9 mouse cellular contexts compared by ENCODE assay signal in genomic region chr14:121365390-121365789, GRCm38 (mm10). TPM values are rescaled to one million over a fixed set of nuclear protein-coding genes. Genes with fewer than 3 reads are reported as not detected.
DNase-seq lines count a peak whose midpoint lies in the region; ATAC-seq lines count a peak whose summit lies in the region.
"Had no signal": no experiment of that assay in that cellular context is flagged by ENCODE, and none has a peak within 500 bp of the region (broad histone marks: within the 10 kb centered on the region; RNA-seq: fewer than 3 reads in every experiment).

No protein-coding gene starts in this region.

- DNase-seq in lung, postnatal 36 days, result no peak
- peak; percentile 66 to 71 for DNase-seq in spleen, postnatal 36 days (ENCODE audit: low spot score in 2 of 2)
- no peak for DNase-seq in left cerebral cortex, adult 8-10 months (ENCODE audit: low spot score in 2 of 2)
- DNase-seq in adrenal gland, postnatal 10 days, result no peak
- DNase-seq: cerebellum, adult 9-10 months had no signal

- H3K27ac ChIP-seq in lung, embryonic 16.5 days (ENCODE audit: low read length), result no peak overlapping the region
- H3K27ac ChIP-seq in intestine, embryonic 15.5 days, result peak overlapping the region; percentile 34

- H3K27me3 ChIP-seq in lung, embryonic 16.5 days (ENCODE audit: control insufficient read depth, insufficient read depth, low read depth, low read length), result no peaks in the 10 kb centered on the region
- no peaks in the 10 kb centered on the region for H3K27me3 ChIP-seq in erythroblast, embryonic 14.5 days (ENCODE audit: control insufficient read depth)
- H3K27me3 ChIP-seq in intestine, embryonic 15.5 days (replicated peaks), result no peaks in the 10 kb centered on the region
- H3K27me3 ChIP-seq: Patski had no signal

- peak; percentile 15; the same call in 1 of the 2 replicates for ATAC-seq in lung, embryonic 16.5 days (ENCODE audit: low read depth)
- ATAC-seq in intestine, embryonic 15.5 days, result peak; percentile 6; the same call in 1 of the 2 replicates
- ATAC-seq: Patski had no signal

- WGBS in lung, embryonic 16.5 days, result 35% methylated on average over 7 of the region's 7 CpGs
- 52% methylated on average over 7 of the region's 7 CpGs for WGBS in intestine, embryonic 15.5 days

- H3K4me1 ChIP-seq in lung, embryonic 16.5 days (replicated peaks; ENCODE audit: control insufficient read depth, insufficient read depth, low read length), result peaks cover 68% of the 10 kb centered on the region
- H3K4me1 ChIP-seq in erythroblast, embryonic 14.5 days (ENCODE audit: control insufficient read depth), result peaks cover 100% of the 10 kb centered on the region
- H3K4me1 ChIP-seq in intestine, embryonic 15.5 days (replicated peaks), result peaks cover 67% of the 10 kb centered on the region

- 0 out of 2 replicates have a peak, but pooled peaks cover 2% of the 10 kb centered on the region for H3K36me3 ChIP-seq in lung, embryonic 16.5 days (ENCODE audit: control insufficient read depth, insufficient read depth, low read length)
- H3K36me3 ChIP-seq in erythroblast, embryonic 14.5 days (ENCODE audit: control insufficient read depth), result peaks cover 91% of the 10 kb centered on the region
- H3K36me3 ChIP-seq in intestine, embryonic 15.5 days, result no peaks in the 10 kb centered on the region

- no peak overlapping the region for H3K9ac ChIP-seq in lung, embryonic 16.5 days (ENCODE audit: low read length)
- H3K9ac ChIP-seq in intestine, embryonic 15.5 days, result no peak overlapping the region

- no peak overlapping the region for H3K4me2 ChIP-seq in lung, embryonic 16.5 days (ENCODE audit: low read depth, low read length)
- H3K4me2 ChIP-seq in intestine, embryonic 15.5 days (replicated peaks), result peak overlapping the region; percentile 43; the same call in 1 of the 2 replicates

- H3K4me3 ChIP-seq in lung, embryonic 16.5 days (ENCODE audit: low read length), result no peak overlapping the region
- peak overlapping the region; percentile 62 for H3K4me3 ChIP-seq in erythroblast, embryonic 14.5 days (replicated peaks)
- H3K4me3 ChIP-seq in intestine, embryonic 15.5 days (replicated peaks), result no peak overlapping the region

- no peaks in the 10 kb centered on the region for H3K9me3 ChIP-seq in lung, embryonic 16.5 days (ENCODE audit: control insufficient read depth, low read length)
- peaks cover 3% of the 10 kb centered on the region for H3K9me3 ChIP-seq in erythroblast, embryonic 14.5 days (ENCODE audit: control insufficient read depth, low read length)
- H3K9me3 ChIP-seq in intestine, embryonic 15.5 days, result no peaks in the 10 kb centered on the region

RNA-seq across cellular contexts. Expression of gene Stk24, which starts 14.4 kb away (rescaled TPM):
- polyA plus RNA-seq in lung, embryonic 16.5 days (2015; fragmentation: Nextera tagmentation; extraction: Ambion mirVana), result 33.8 and 35.9 TPM in 2 replicates
- 6.7 and 7.8 TPM in 2 replicates for polyA plus RNA-seq in erythroblast, embryonic 14.5 days (2012)
- 41.3 and 43.7 TPM in 2 replicates for polyA plus RNA-seq in intestine, embryonic 15.5 days (2015; fragmentation: Nextera tagmentation; extraction: Ambion mirVana)
- 10 to 100 TPM; 62.3 to 71.6 (median 64.9) TPM for total RNA-seq in left cerebral cortex, adult 8-10 months (2022)
- total RNA-seq in adrenal gland, postnatal 10 days (2021), result 10 to 100 TPM; 82.8 to 91.1 TPM

Comparison
In these comparisons a context has a peak if more than half of its experiments do, and no peak if none do; other contexts are left out.
1. DNase-seq: peak in spleen, postnatal 36 days (2 of 2); none in lung, postnatal 36 days (single experiment), left cerebral cortex, adult 8-10 months (0 of 2) and adrenal gland, postnatal 10 days (single experiment).